Mouse (Mus musculus) gastrocnemius, postnatal 10 days (tissue): Measurements from ENCODE around the gene 2010111I01Rik. TPM values are rescaled to one million over a fixed set of nuclear protein-coding genes. Genes with fewer than 3 reads are reported as not detected.

Source experiments
- DNase-seq: peaks from one replicate; pipeline ENCODE4 v3.0.0; 2021; ENCODE audit warnings: mixed read lengths
- total RNA-seq, 2 experiments: library from RNA; stranded (reverse); gene quantifications; 2 replicates each; pipeline ENCODE4 v1.2.3; 2021

2010111I01Rik gene
- total RNA-seq, 2 experiments from 2014 or later = 67.8 to 110 TPM

DNA sequence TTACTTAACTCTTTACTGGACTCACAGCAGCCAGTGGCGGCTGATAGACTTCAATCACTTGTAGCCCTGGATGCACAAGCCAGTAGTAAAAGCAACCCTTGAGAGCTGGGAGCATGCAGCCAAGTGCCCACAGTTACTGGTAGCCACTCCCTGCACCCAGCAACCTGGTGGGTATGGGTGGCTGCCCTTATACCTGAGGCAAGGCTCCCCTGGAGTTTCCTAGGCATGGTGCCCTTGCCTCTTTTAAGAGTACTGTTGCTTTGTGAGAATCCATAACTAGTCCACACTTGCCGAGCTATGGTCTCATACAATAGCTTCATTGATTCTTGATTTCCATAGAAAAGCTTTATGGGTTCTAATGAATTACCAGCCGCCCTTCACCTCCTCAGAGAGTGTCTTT, 279.7 kb downstream of the 2010111I01Rik start:
- no peak for DNase-seq

DNA sequence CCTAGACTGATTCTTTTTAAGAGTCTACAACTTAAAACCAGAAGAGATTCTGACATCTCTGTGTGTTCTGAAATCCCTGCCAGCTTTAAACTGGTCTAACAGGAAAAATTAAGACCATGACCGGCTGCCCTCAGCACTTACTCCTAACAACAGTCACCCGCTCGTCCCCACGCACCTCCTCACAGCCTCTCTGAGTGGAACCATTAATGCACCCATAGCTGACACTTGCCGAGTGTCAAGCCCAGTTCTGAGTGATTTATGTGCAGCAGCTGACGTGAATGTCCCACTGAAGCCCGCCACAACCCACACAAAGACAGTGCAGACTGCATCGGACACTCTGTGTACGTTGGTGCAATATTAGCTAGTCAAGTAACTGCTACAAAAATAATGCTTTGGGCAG, 280.5 kb downstream of the 2010111I01Rik start:
- DNase-seq = no peak

DNA sequence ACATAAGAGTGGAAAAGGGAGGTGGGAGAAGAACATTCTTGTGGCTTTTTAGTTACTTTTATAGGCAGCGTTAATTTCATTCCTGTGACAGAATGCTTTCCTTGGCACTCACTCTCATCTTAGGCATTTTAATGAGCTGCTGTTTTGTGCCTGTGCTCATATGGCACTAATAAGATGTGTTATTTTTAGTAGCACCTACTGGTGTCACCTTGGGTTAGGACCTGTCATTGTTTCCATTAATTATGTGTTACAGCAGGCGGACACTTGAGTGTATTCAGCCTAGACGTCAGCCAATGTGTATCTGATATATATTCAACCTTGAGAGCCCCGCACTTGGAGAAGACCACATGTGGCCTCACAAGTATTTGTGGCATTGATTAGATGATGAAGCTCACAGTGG, 281.1 kb downstream of the 2010111I01Rik start:
- DNase-seq = no peak

DNA sequence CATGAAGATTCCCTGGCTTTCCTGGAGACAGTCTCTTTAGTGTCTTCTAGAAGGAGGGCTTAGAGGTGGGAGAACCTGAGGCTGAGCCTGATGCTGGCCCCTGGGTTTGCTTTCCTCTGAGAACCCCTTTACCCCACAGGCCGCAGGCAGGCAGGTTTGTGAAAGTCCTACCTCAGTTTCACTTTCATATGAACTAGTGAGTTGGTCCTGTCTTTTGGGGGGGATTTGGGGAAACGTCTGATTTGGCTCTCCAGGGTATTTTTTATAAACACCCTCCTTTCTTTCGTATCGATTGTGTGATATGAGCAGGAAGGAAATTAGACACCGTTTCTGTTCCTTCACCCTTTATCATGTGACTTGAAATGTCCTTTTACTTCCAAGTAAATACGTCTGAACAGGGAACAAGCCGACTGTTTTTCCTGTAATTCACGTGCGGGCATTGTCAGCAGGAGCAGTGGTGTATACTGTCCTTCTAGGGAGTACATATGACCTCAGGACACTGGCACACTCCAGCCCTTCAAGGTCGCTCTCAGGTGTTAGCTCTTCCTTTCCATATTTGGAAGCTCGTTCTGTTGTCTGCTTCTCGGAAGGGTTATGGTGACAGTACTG, 281.7 kb downstream of the 2010111I01Rik start:
- no peak for DNase-seq

GRCm38 (mm10) chr13:63247041-63247440, 282.3 kb downstream of the 2010111I01Rik start:
- DNase-seq = no peak

DNA sequence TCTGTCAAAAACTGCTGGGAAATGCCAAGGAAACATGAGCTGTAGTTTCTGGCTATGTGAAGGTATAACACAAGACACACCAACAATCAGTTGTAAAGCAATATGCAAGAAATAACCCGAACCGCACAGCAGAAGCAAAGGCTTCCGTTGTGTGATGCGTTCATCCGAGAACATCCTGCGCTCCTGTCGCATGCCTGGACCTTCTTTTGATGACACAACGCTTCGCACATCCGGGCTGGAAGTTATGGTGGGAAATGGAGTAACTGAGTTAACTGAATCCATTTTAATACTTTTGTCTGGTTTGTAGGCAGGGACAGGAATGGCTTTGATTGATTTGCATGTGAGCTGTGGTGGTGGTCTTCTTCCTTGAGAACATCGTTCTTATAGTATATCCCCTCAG, 282.9 kb downstream of the 2010111I01Rik start:
- DNase-seq = no peak

- DNase-seq = no peak
Observed at GRCm38 (mm10) chr13:63248318-63248717, 283.6 kb downstream of the 2010111I01Rik start.

- no peak for DNase-seq
Observed at GRCm38 (mm10) chr13:63249171-63249570, 284.5 kb downstream of the 2010111I01Rik start.

GRCm38 (mm10) chr13:63249741-63250431, 285.2 kb downstream of the 2010111I01Rik start:
- DNase-seq = no peak

DNA sequence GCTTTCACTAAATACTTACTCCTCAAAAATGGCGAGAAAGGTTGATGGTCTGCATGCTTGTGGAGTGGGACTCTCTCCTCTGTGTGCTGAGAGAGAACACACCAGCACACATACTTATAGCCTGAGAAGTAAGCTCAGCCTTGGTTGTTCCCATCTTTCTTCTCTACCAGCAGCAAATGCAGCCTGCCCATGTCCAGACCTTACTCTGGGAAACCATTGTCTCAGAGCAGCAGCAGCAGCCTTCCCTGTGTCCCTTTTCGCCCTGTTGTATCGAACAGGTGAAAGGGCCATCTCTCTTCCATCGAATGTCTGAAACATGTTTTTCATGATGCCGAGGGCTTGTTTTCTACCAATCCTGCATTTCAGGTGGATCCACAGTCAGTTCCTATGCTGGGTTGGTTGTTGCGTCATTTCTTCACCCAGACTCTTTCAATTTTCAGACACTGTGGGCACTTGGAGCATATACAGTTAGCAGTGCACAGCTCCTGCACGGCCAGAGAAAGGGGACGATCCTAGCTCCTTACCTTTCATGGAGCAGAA, 285.8 kb downstream of the 2010111I01Rik start:
- no peak for DNase-seq

DNA sequence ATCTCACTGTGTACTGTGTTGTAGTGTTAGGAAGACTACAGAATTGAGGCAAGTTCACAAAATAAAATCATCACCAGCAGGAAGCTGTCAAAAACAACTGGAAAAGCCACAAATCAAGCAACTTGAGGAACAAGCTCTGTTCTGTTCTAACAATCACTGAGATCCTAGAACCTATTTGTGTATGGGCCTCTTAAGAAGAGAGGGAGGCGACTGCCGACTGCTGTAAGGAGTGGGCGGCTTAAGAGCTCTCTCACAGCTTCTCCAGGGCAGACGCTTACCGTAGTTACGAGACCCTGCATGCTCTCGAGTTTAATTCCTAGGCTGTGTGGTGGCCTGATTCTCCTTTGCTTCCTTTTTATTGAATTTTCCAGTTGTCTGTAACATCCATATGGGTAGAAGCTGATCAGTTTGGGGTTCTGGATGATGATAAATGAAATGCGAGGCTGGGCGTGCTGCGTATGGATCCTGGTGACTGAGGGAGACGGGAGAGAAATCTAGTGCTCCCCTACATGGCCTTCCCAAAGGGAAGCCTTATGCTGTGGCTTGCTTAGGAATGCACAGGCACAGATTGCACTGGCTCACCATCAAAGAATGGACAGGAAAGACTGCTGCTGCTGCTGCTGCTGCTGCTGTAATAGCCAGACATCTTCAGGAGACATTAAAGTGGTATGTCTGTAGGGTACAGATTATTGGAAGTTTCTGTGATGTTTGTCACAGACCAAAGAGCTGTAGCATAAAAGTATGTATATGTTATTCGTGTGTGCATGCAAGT, 286.6 kb downstream of the 2010111I01Rik start:
- no peak for DNase-seq

- no peak for DNase-seq
Observed at GRCm38 (mm10) chr13:63252295-63253010, 287.8 kb downstream of the 2010111I01Rik start.

DNA sequence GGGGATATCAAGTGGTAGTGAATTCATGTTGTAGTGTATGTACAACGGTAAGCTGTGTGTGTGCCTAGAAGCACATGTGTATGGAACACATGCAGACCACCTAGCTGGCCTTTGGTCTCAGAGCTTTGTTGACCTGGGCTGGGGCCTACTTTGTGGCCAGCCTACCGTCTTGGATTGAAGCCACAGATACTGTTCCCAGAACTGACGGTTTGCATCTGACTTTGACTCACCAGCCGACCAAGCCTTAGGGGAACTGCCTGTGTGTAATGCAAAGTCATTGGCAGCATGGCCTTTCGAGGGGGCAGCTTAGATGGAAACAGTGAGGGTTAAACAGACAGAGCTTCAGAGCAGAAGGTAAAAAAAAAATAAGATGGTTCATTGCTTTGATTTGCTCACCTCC, 288.5 kb downstream of the 2010111I01Rik start:
- DNase-seq = no peak

DNA sequence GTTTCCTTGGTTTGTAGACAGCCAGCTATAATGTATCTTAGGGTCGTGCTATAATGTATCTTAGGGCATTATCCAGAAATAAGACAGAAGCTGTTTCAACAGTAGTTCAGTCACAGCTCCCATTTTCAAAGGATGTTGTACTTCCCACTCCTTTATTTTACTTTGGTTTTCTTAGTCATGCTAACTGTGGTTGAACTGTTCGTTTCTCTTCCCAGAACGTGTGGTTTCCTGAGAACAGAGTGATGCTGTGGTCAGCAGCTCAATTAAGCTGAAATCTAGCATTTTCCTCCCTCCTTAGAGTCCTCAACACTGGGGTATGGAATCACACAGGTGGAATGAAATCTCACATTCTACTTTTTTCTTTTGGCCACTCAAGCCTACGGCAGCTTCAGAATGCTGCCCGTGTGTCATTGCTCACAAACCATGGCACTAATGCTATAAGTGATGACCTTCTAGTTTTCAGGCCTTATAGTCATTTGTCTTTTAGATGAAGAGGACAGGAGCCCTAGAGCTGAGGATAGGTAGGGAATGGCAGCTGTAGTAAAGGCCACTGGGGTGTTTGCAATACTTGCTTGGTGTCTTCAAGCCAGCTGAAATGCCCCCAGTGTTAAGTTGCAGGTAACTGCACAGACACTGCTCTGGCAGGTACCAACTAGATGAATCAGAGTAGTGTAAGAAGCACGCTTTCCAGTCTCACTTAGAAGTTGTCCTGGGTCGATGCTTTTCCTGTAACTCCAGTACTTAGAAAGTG, 289.4 kb downstream of the 2010111I01Rik start:
- no peak for DNase-seq

DNA sequence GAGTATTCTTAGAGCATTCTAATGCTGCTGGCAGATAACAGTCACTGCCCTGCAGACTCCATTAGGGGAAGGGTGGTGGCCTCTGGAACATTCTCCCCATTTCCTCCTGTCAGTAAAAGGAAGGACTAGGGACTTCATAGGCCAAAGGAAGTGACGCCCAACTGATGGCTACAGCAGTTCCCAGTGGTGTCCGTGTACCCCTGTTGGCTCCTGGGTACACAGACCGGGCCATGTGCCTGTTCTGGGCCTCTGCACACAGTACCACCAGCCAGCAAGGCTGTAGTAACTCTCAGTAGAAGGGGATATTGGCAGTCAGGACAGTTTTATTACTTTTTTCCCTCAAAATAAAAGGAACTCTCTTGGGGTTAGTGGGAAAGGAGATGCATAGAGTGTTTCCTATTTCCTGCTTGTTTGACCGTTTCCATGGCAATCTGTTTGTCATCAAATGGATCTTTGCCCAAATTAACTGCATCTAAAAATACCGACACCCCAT, 290.9 kb downstream of the 2010111I01Rik start:
- DNase-seq = no peak

DNA sequence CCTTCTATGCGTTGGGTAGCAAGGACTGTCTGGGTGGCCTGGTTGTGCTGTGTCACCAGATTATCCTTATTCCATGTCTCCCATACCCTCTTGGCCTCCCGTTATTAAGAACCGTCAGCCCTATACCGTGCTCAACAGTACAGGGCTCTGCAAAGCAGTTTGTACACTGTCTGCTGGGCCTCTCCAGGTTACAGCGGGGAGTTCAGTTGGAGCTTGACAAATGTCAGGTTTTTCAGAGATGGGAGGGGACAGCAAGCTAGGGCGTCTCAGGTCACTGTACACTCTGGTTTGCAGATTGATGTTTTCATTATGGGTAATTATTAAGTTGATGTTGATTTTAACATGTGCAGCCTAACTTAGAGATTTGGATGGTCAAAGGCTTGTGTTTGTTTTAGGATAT, 291.5 kb downstream of the 2010111I01Rik start:
- DNase-seq = no peak

GRCm38 (mm10) chr13:63256807-63257206, 292.1 kb downstream of the 2010111I01Rik start:
- DNase-seq = no peak

- DNase-seq = no peak
Observed at GRCm38 (mm10) chr13:63258167-63258582, 293.5 kb downstream of the 2010111I01Rik start.

DNA sequence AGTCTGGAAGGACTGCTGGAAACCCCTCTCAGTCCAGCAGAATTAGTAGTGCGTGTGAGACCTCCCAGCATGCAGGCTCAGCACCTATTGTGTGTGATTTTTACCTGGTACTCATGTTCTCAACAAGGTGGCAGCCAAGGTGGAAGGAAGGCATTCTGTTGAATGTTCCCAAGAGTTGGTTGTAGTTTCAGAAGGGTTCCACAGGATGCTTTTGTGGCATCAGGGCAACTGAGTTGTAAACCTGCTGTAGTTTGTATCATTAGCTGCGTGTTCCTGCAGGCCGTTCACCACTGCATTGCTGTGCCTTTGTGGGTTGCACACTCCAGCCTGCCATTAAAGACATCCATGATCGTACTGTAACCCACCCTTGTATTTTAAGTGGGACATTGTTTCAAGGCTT, 294.0 kb downstream of the 2010111I01Rik start:
- DNase-seq = no peak

- DNase-seq = no peak
Observed at GRCm38 (mm10) chr13:63260133-63260532, 295.4 kb downstream of the 2010111I01Rik start.
